27 mouse cellular contexts compared by ENCODE assay signal in the genomic region with DNA sequence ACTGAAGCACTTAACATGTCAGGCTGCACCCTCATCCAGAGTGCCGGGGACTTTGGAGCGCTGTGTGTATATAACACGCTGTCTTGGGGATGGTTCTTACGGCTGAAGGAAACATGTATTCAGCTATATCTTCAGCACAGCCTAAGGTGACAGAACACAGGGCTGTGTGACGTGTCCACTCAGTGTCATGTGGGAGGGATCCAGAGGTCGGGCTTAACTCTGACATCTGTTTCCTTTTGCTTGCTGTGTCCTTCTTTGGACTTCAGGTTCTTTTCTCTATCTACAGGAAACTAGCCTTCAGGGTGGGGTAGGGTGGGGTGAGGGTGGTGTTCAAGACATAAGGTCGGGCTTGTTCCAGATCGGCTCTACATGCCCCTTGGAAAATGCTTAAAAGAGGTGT. TPM values are rescaled to one million over a fixed set of nuclear protein-coding genes. Genes with fewer than 3 reads are reported as not detected.
A peak's percentile ranks its signal among the peaks of the same experiment; 100 is the strongest.
DNase-seq lines count a peak whose midpoint lies in the region; ATAC-seq and TF ChIP-seq lines count a peak whose summit lies in the region.
"Had no signal": no experiment of that assay in that cellular context is flagged by ENCODE, and none has a peak within 500 bp of the region (broad histone marks: within the 10 kb centered on the region; RNA-seq: fewer than 3 reads in every experiment).

No protein-coding gene starts in this region.

- 63% methylated on average over 8 of the region's 8 CpGs for WGBS in heart, embryonic 12.5 days
- WGBS in liver, embryonic 12.5 days (ENCODE audit: insufficient replicate concordance) = 40% methylated on average over 8 of the region's 8 CpGs
- WGBS in liver, postnatal 0 days (ENCODE audit: insufficient replicate concordance) = 61% methylated on average over 8 of the region's 8 CpGs
- 89% methylated on average over 8 of the region's 8 CpGs for WGBS in cerebellum, adult 2 months

- ATAC-seq in heart, embryonic 12.5 days (ENCODE audit: insufficient number of reproducible peaks, low FRiP score) = peak; percentile 57
- ATAC-seq in liver, embryonic 12.5 days = peak; percentile 63
- no peak for ATAC-seq in liver, postnatal 0 days
- ATAC-seq: activated CD4-positive, CD25-positive, alpha-beta regulatory T cell, adult 4 months; forebrain, embryonic 13.5 days; forebrain, postnatal 0 days; hindbrain, embryonic 16.5 days had no signal

- no peak for TF ChIP-seq EP300 in liver, postnatal 0 days (IDR thresholded peaks at IDR 0.05; ENCODE audit: low read depth)

- no peak overlapping the region for H3K4me3 ChIP-seq in heart, embryonic 12.5 days
- no peak overlapping the region for H3K4me3 ChIP-seq in liver, embryonic 12.5 days
- H3K4me3 ChIP-seq in liver, postnatal 0 days (ENCODE audit: low read depth, low read length) = no peak overlapping the region
- no peak overlapping the region for H3K4me3 ChIP-seq in cerebellum, adult 2 months (replicated peaks; ENCODE audit: insufficient read depth, low read depth, low read length)
- H3K4me3 ChIP-seq: forebrain, embryonic 10.5 days; forebrain, embryonic 13.5 days; gastrocnemius, adult 2 months; heart, embryonic 10.5 days; hindbrain, embryonic 10.5 days; hindbrain, embryonic 13.5 days had no signal

- H3K27ac ChIP-seq in heart, embryonic 12.5 days (ENCODE audit: poor library complexity, severe bottlenecking) = no peak overlapping the region
- H3K27ac ChIP-seq in liver, embryonic 12.5 days = no peak overlapping the region
- no peak overlapping the region for H3K27ac ChIP-seq in liver, postnatal 0 days (ENCODE audit: low read depth)
- H3K27ac ChIP-seq in cerebellum, adult 2 months (ENCODE audit: insufficient read depth, low read length) = no peak overlapping the region
- H3K27ac ChIP-seq: forebrain, embryonic 10.5 days; forebrain, embryonic 13.5 days; gastrocnemius, adult 2 months; heart, embryonic 10.5 days; hindbrain, embryonic 10.5 days; hindbrain, embryonic 13.5 days had no signal

- H3K9me3 ChIP-seq in heart, embryonic 12.5 days (replicated peaks) = no peaks in the 10 kb centered on the region
- no peaks in the 10 kb centered on the region for H3K9me3 ChIP-seq in liver, embryonic 12.5 days (replicated peaks)
- no peaks in the 10 kb centered on the region for H3K9me3 ChIP-seq in liver, postnatal 0 days (ENCODE audit: low read length)
- H3K9me3 ChIP-seq: forebrain, embryonic 10.5 days; forebrain, embryonic 13.5 days; heart, embryonic 10.5 days; hindbrain, embryonic 10.5 days; hindbrain, embryonic 13.5 days had no signal

- no peaks in the 10 kb centered on the region for H3K36me3 ChIP-seq in heart, embryonic 12.5 days
- H3K36me3 ChIP-seq in liver, embryonic 12.5 days = no peaks in the 10 kb centered on the region
- H3K36me3 ChIP-seq in liver, postnatal 0 days (replicated peaks; ENCODE audit: insufficient read depth, low read length) = no peaks in the 10 kb centered on the region
- H3K36me3 ChIP-seq: forebrain, embryonic 10.5 days; heart, embryonic 10.5 days; hindbrain, embryonic 10.5 days had no signal

- DNase-seq in heart, adult 11 months = no peak
- DNase-seq in liver, postnatal 0 days = no peak
- DNase-seq in R1 (ENCODE audit: low read depth, low spot score) = peak; percentile 20
- DNase-seq in cerebellum, adult 2 months = no peak
- DNase-seq in spleen, postnatal 14 days (ENCODE audit: low spot score in 2 of 2) = no peak
- DNase-seq: adrenal gland, adult 8-10 months; adrenal gland, postnatal 25 days; B cell, adult 2 months; cerebellum, adult 11-12 months; cerebellum, adult 9-10 months; cerebellum, postnatal 14 days; forebrain, postnatal 0 days; gastrocnemius, adult 2 months; gastrocnemius, postnatal 14 days; heart, adult 18-20 months; heart, postnatal 10 days; heart, postnatal 36 days had no signal

- H3K4me1 ChIP-seq in heart, embryonic 12.5 days (replicated peaks) = 0 out of 2 replicates have a peak, but pooled peaks cover 3% of the 10 kb centered on the region
- H3K4me1 ChIP-seq in liver, embryonic 12.5 days = 0 out of 2 replicates have a peak, but pooled peaks cover 8% of the 10 kb centered on the region
- no peaks in the 10 kb centered on the region for H3K4me1 ChIP-seq in liver, postnatal 0 days (ENCODE audit: insufficient read depth)
- no peaks in the 10 kb centered on the region for H3K4me1 ChIP-seq in cerebellum, adult 2 months (ENCODE audit: control insufficient read depth, insufficient read depth, low read length)
- H3K4me1 ChIP-seq: forebrain, embryonic 13.5 days; heart, embryonic 10.5 days; hindbrain, embryonic 13.5 days had no signal

- no peak for TF ChIP-seq CTCF in liver, postnatal 0 days (IDR thresholded peaks at IDR 0.05; ENCODE audit: low read depth)
- no peak for TF ChIP-seq CTCF in cerebellum, adult 2 months (IDR thresholded peaks at IDR 0.05; ENCODE audit: borderline replicate concordance, insufficient read depth, low read depth, low read length)

- no peak for TF ChIP-seq POLR2A in cerebellum, adult 2 months (IDR thresholded peaks at IDR 0.05; ENCODE audit: borderline replicate concordance, insufficient read depth, low read length)

- H3K4me2 ChIP-seq in heart, embryonic 12.5 days = no peak overlapping the region
- no peak overlapping the region for H3K4me2 ChIP-seq in liver, embryonic 12.5 days
- no peak overlapping the region for H3K4me2 ChIP-seq in liver, postnatal 0 days (ENCODE audit: low read depth, low read length)
- H3K4me2 ChIP-seq: forebrain, embryonic 13.5 days; hindbrain, embryonic 13.5 days had no signal

- H3K9ac ChIP-seq in heart, embryonic 12.5 days = no peak overlapping the region
- no peak overlapping the region for H3K9ac ChIP-seq in liver, embryonic 12.5 days
- H3K9ac ChIP-seq in liver, postnatal 0 days (replicated peaks) = no peak overlapping the region
- H3K9ac ChIP-seq: forebrain, embryonic 13.5 days; forebrain, postnatal 0 days; hindbrain, embryonic 13.5 days had no signal

- H3K27me3 ChIP-seq in heart, embryonic 12.5 days (replicated peaks) = peaks cover 12% of the 10 kb centered on the region
- H3K27me3 ChIP-seq in liver, embryonic 12.5 days (replicated peaks) = peaks cover 11% of the 10 kb centered on the region
- H3K27me3 ChIP-seq in liver, postnatal 0 days (ENCODE audit: insufficient read depth, low read length) = no peaks in the 10 kb centered on the region
- no peaks in the 10 kb centered on the region for H3K27me3 ChIP-seq in cerebellum, adult 2 months (ENCODE audit: control insufficient read depth, insufficient read depth, low read length)
- H3K27me3 ChIP-seq: CH12.LX; forebrain, embryonic 13.5 days; hindbrain, embryonic 13.5 days had no signal

RNA-seq across cellular contexts. Expression of gene Morc2a, which starts 58.1 kb away (rescaled TPM):
- polyA plus RNA-seq in heart, embryonic 12.5 days (2016; fragmentation: Nextera tagmentation; extraction: Ambion mirVana) = 33.3 TPM in 2 replicates
- 15.2 TPM in 2 replicates for polyA plus RNA-seq in liver, embryonic 12.5 days (2016; fragmentation: Nextera tagmentation; extraction: Ambion mirVana)
- polyA plus RNA-seq in liver, postnatal 0 days (2015; fragmentation: Nextera tagmentation; extraction: Ambion mirVana) = 3.0 and 3.7 TPM in 2 replicates
- polyA plus RNA-seq in cerebellum, adult 2 months (2012; rRNA removed) = 22.9 and 26.0 TPM in 2 replicates
